Mouse (Mus musculus) right cerebral cortex, postnatal 10 days (tissue): ENCODE results near the gene Plekha6.

ENCODE experiments used
- DNase-seq, 2 experiments: peaks; one replicate each; pipeline ENCODE4 v3.0.0; 2021; ENCODE audit warnings: low spot score in 2 of 2

Gene Plekha6

DNA sequence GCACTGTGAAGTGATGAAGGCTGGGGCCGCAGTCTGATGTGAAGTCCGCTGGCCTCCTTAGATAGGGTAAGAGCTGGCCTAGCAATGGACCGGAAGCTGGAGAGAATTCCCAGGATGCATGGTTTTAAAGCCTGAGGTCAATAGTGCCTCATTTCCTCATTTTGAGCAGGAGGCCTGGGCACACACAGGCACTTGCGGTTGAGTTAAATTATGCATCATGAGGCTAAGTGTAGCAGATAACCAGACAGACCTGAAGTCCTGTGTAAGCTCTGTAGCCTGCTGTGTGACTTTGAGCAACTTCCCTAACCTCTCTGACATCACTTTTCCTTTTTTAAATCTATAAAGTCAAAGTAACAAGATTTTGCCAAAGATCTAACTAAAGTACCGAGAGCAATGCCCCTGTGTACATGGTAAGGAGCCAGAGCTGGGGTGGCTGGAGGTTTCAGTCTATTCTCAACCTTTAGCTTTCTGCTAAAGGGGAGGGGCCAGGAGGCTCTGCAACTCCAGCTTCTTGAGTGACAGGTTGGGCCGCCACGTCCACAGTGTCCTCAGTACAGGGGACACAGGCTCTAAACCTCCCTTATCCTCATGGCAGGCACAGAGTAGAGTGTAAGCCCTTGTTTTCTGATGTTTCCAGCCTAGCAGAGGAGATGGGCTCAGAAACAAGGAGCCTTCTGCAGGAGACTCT is 50.8 kb downstream of the Plekha6 start:
- no peak for DNase-seq

DNA sequence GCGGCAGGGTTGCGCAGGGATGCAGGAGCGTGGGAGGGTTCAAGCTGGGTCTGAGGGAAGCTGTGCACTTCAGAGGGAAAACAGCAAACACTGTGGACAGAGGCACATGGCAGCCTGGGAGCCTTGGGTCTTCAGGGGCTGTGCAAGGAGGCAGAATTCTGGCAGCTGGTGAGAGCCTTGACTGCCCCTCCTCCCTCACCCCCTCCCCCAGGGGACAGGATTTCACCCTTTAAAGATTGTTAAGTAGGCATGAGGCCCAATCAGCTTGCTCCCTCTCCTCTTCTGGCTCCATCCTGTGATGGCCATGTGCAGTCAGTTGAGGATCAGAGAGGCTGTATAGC is 51.3 kb downstream of the Plekha6 start:
- no peak for DNase-seq

DNA sequence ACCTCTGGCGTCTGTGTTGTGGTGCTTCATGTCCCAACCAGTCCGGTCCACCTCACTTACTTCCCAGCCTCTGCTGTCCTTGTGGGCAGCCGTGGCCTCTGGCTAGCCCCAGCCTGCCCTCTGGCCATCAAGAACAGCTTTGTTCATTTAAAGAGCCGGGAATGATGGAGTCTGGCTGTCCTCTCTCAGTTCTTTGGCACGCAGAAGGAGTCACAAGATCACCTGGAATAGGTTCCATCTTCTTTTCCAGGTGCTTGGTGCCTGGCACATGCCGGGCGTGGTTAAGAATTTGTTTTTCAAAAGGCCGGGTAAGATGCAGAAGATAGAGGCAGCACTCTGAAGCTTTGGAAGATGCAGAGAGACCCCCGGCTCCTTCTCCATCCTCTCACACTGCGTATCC is 51.7 kb downstream of the Plekha6 start:
- DNase-seq = no peak

GRCm38 (mm10) chr1:133217031-133217430 is 53.0 kb downstream of the Plekha6 start:
- DNase-seq = no peak

DNA sequence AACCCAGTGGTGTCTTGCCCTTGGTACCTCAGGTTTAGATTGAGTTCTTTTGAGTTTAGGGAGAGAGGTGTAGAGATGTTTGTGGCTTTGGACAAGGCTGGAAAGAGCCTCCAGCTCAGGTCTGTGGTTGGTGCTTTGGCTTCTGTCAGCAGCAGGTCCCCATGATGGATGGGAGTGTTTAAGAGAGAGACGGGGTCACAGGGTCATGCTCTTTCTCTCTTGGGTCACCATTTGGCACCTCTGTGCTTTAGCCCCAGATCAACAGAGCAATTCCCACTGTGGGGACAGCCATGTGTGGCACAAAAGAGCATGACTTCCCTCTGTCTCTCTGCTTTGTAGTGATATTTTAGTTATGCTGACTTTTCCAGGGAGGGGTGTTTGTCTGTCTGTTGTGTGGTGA is 55.1 kb downstream of the Plekha6 start:
- no peak for DNase-seq

DNA sequence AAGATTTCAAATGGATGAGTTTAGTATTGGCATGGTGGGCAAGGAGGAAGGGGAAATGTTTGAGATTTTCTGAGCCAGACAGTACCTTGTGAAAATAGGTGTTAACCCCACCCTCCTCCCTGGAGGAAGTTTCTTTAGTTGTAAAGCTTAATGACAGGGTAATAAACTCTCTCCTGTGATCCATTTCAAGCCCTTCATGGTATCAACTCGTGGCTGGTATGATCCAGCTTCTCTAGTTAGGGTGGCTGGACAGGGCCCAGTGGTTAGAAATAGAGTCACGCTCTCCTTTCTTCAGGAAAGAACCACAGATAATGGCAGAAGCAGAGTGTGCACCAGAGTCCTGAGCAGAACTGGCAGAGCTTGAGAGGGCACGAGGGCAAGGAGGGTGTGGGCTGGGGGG is 57.4 kb downstream of the Plekha6 start:
- no peak for DNase-seq

- DNase-seq = no peak
Measured at GRCm38 (mm10) chr1:133222445-133222995, 58.5 kb downstream of the Plekha6 start.

GRCm38 (mm10) chr1:133224674-133225073 is 60.7 kb downstream of the Plekha6 start:
- no peak for DNase-seq

DNA sequence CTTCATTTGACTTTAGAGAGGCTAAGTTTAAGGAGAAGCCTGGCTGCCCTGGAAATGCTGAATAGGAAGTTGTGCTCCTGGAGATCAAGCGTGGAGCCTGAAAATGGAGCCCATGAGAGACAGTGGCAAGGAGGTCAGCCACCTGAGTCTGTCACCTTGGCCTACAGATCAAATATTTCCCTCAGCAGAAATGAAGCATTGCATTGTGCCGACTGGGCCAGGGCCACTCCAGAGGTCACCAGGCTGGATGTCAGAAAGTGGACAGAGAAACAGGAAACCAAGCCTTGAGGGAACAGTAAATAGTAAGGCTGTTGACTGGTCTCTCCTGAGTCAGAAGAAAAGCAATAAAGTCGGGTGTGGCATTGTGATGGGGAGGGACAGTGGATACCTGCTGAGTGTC is 61.1 kb downstream of the Plekha6 start:
- no peak for DNase-seq

- no peak for DNase-seq
Measured at GRCm38 (mm10) chr1:133225561-133225960, 61.6 kb downstream of the Plekha6 start.

DNA sequence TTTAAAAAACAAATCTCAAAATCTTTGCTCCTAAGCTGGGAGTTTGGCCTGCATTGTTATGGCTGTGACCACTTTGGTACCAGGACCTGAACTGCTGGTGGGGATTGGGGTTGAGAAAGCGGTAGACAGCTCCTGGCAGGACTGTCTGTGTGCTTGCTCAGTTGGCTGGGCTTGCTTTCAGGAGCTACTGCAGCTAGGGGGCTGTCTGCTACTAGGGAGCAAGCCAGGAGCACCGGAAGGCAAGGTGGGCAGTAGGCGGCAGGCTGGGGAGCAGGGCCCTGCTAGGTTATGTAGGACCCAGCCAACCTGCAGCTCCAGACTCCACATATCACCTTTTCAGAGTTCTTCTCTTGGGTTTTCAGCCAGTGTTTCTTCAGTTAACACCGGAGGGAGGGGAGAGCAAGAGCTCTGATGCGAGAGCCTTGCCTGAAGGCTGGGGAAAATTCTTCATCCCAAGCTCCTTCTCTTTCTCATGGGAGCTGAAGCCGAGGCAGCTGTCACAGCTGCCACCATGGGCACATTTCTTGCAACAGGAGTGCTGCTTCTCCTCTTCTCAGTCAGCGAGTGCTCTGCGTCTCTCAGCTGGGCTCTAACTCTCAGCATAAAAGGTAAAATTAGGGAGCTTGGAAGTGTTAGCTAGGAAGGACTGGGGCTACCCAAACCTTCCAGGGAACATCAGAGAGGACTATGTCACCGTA is 62.1 kb downstream of the Plekha6 start:
- DNase-seq = peak; percentile 66 to 69

GRCm38 (mm10) chr1:133226928-133227327 is 62.9 kb downstream of the Plekha6 start:
- peak; percentile 62 to 64 for DNase-seq

GRCm38 (mm10) chr1:133227378-133227777 is 63.4 kb downstream of the Plekha6 start:
- no peak for DNase-seq

GRCm38 (mm10) chr1:133228809-133229487 is 64.9 kb downstream of the Plekha6 start:
- DNase-seq = no peak

GRCm38 (mm10) chr1:133231523-133232193 is 67.6 kb downstream of the Plekha6 start:
- DNase-seq = no peak

DNA sequence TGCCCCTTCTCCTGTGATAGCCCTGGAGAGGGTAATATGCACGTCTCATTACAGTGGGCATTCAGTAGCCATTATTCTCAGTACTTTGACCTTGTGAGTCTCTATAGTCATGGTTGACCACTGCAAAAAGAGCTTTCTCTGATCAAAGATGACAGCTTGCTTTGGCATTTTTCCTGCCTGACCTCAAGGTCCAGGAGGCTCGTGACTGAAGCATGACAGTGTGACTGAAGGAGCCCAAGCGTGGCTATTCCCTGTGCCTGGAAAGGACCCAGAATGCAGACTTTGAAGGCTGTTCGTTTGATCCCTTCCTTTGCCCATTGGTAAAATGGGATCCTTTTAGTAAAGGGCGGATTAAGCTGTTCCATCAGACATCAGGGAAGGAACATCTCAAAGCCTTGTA is 71.9 kb downstream of the Plekha6 start:
- DNase-seq = no peak

DNA sequence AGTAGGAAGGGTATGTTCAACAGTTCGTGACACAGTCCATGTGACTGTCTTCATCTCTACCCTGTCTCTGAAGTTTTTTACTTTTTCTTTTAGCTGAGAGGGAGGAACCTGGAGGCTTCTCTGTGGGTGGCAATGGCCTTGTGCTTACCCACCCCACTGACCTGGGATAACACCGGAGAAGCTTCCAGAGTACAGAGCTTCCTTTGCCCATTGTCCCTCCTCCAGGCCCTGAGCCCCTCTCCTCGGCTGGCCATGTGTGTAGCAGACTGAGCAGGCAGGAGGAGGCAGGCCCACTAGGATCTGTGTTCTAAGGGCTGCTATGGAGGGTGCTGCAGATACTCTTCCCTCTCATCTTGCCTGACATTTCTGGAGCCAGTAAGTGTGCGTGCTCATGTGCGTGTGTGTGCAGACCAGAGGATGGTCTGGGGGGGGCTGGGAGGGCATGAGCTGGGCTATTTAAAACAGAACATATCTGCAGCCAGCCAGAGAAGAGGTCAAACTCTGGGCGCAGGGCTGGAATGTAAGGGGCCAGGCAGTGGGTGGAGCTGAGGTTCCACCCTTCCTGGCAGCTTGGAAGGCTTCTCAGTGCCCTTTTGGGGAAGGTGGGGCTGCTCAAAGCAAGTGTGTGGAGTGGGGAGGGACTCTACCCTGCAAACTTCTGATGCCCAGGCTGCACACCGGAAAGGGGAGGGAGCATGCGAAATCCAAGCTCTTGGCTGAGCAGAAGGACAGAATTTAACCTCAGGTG is 72.9 kb downstream of the Plekha6 start:
- no peak for DNase-seq

DNA sequence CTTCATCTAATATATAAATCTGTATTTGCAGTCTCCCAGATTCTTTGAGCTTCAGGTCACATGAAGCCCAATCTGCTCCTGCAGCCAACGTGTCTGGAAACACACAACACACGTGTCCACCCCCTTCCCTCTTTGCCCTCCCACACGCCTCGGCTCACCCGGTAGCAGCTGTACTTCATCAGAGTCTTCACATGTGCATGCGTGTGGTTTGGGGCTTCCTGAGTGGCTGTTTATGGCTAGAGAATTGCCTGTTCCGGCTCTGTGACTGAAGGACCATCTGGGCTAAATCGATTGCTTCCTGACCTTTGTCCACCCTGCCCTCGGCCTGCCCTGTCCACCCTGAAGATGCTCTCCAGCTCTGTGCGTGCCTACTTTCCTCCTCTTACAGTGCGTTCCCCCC is 73.7 kb downstream of the Plekha6 start:
- DNase-seq = no peak

DNA sequence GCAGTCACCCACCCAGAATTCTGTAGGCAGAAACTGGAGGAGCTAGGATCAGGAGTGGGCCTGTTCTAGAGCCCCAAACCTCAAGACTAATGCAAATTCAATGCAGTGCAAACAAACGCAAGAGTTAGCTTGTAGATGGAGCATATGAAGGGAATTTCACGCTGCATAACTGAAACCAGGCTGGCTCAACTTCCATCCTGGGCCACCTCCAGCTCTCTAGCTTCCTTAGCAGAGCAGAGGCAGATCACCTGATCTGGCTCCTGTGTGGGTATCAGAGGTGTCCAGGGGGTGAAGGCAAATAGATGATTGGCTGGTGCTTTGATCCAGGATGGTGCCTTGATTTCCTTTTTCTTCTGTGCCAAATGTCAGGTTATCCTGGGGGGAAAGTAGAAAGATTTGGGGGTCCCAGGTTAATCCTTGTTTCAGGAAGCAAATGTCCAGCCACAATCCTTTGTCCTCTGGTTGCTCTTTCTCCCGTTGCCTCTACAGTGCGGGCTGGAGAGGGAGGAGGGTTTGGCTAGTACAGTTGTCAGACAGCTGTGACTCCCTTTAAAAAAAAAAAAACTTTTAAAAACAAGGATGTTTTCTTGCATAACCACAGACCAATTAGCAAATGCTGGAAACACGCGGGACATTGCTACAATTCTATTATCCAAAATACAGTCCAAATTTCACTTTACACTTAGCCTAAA is 75.3 kb downstream of the Plekha6 start:
- DNase-seq = peak; percentile 55 to 66

GRCm38 (mm10) chr1:133239813-133240160 is 75.8 kb downstream of the Plekha6 start:
- DNase-seq = no peak

GRCm38 (mm10) chr1:133240881-133241280 is 76.9 kb downstream of the Plekha6 start:
- no peak for DNase-seq
